Mouse (Mus musculus): ENCODE measurements around the gene Tprn. TPM values are rescaled to one million over a fixed set of nuclear protein-coding genes. Genes with fewer than 3 reads are reported as not detected.

Gene Tprn
- polyA plus RNA-seq, 1 experiment, result 9.5 TPM

GRCm38 (mm10) chr2:25273010-25273409 lies 10.6 kb downstream of the Tprn start:
- H3K27ac ChIP-seq (ENCODE audit: insufficient read depth, low read length), result no peak overlapping the region
- H3K4me1 ChIP-seq (ENCODE audit: control insufficient read depth, insufficient read depth, low read length), result 0 out of 2 replicates have a peak, but pooled peaks cover 8% of the 10 kb centered on the region
- peak overlapping the region; percentile 70 for H3K4me3 ChIP-seq (ENCODE audit: insufficient read depth, low read length)
- TF ChIP-seq CTCF (IDR thresholded peaks at IDR 0.05; ENCODE audit: borderline replicate concordance, insufficient read depth, low read length), result no peak

GRCm38 (mm10) chr2:25278928-25279882 lies 16.8 kb downstream of the Tprn start:
- TF ChIP-seq POLR2A (IDR thresholded peaks at IDR 0.05; ENCODE audit: low read depth, low read length) (no peak), CTCF (IDR thresholded peaks at IDR 0.05; ENCODE audit: borderline replicate concordance, insufficient read depth, low read length) (peak; percentile 48; the same call in 1 of the 2 replicates)
- no peak overlapping the region for H3K4me3 ChIP-seq (ENCODE audit: insufficient read depth, low read length)
- no peak overlapping the region for H3K27ac ChIP-seq (ENCODE audit: insufficient read depth, low read length)
- 0 out of 2 replicates have a peak, but pooled peaks cover 2% of the 10 kb centered on the region for H3K4me1 ChIP-seq (ENCODE audit: control insufficient read depth, insufficient read depth, low read length)

GRCm38 (mm10) chr2:25285551-25285950 lies 23.1 kb downstream of the Tprn start:
- TF ChIP-seq POLR2A (IDR thresholded peaks at IDR 0.05; ENCODE audit: low read depth, low read length), result no peak
- no peak for TF ChIP-seq CTCF (IDR thresholded peaks at IDR 0.05; ENCODE audit: borderline replicate concordance, insufficient read depth, low read length)
- Histone ChIP-seq H3K4me3 (ENCODE audit: insufficient read depth, low read length) (no peak overlapping the region), H3K27ac (ENCODE audit: insufficient read depth, low read length) (no peak overlapping the region), H3K4me1 (ENCODE audit: control insufficient read depth, insufficient read depth, low read length) (no peaks in the 10 kb centered on the region)

GRCm38 (mm10) chr2:25286314-25286713 lies 23.9 kb downstream of the Tprn start:
- H3K27ac ChIP-seq (ENCODE audit: insufficient read depth, low read length), result no peak overlapping the region
- no peak overlapping the region for H3K4me3 ChIP-seq (ENCODE audit: insufficient read depth, low read length)
- TF ChIP-seq CTCF (IDR thresholded peaks at IDR 0.05; ENCODE audit: borderline replicate concordance, insufficient read depth, low read length), result no peak
- no peak for TF ChIP-seq POLR2A (IDR thresholded peaks at IDR 0.05; ENCODE audit: low read depth, low read length)
- no peaks in the 10 kb centered on the region for H3K4me1 ChIP-seq (ENCODE audit: control insufficient read depth, insufficient read depth, low read length)

- no peak overlapping the region for H3K4me3 ChIP-seq (ENCODE audit: insufficient read depth, low read length)
- no peaks in the 10 kb centered on the region for H3K4me1 ChIP-seq (ENCODE audit: control insufficient read depth, insufficient read depth, low read length)
- H3K27ac ChIP-seq (ENCODE audit: insufficient read depth, low read length), result no peak overlapping the region
- TF ChIP-seq POLR2A (IDR thresholded peaks at IDR 0.05; ENCODE audit: low read depth, low read length), result no peak
- TF ChIP-seq CTCF (IDR thresholded peaks at IDR 0.05; ENCODE audit: borderline replicate concordance, insufficient read depth, low read length), result no peak
Measured at GRCm38 (mm10) chr2:25286837-25287636, 24.6 kb downstream of the Tprn start.

- H3K4me3 ChIP-seq (ENCODE audit: insufficient read depth, low read length), result no peak within 1 kb of the TSS
- TF ChIP-seq POLR2A (IDR thresholded peaks at IDR 0.05; ENCODE audit: low read depth, low read length) (no peak), CTCF (IDR thresholded peaks at IDR 0.05; ENCODE audit: borderline replicate concordance, insufficient read depth, low read length) (no peak)
- H3K4me1 ChIP-seq (ENCODE audit: control insufficient read depth, insufficient read depth, low read length), result no peaks in the 10 kb centered on the region
- H3K27ac ChIP-seq (ENCODE audit: insufficient read depth, low read length), result no peak within 1 kb of the TSS
Measured at GRCm38 (mm10) chr2:25287927-25288649, 25.7 kb downstream of the Tprn start, which contains the start of gene Tmem210. TSS of gene Tmem210 (plus strand) at chr2:25288145.

- H3K4me1 ChIP-seq (ENCODE audit: control insufficient read depth, insufficient read depth, low read length), result no peaks in the 10 kb centered on the region
- H3K27ac ChIP-seq (ENCODE audit: insufficient read depth, low read length), result no peak overlapping the region
- no peak for TF ChIP-seq POLR2A (IDR thresholded peaks at IDR 0.05; ENCODE audit: low read depth, low read length)
- TF ChIP-seq CTCF (IDR thresholded peaks at IDR 0.05; ENCODE audit: borderline replicate concordance, insufficient read depth, low read length), result no peak
- no peak overlapping the region for H3K4me3 ChIP-seq (ENCODE audit: insufficient read depth, low read length)
Measured at GRCm38 (mm10) chr2:25288734-25289345, 26.4 kb downstream of the Tprn start.

- Histone ChIP-seq H3K4me1 (ENCODE audit: control insufficient read depth, insufficient read depth, low read length) (no peaks in the 10 kb centered on the region), H3K4me3 (ENCODE audit: insufficient read depth, low read length) (no peak within 1 kb of the TSS), H3K27ac (ENCODE audit: insufficient read depth, low read length) (no peak within 1 kb of the TSS)
- TF ChIP-seq CTCF (IDR thresholded peaks at IDR 0.05; ENCODE audit: borderline replicate concordance, insufficient read depth, low read length), result no peak
- TF ChIP-seq POLR2A (IDR thresholded peaks at IDR 0.05; ENCODE audit: low read depth, low read length), result no peak
Measured at GRCm38 (mm10) chr2:25289651-25290050, 27.2 kb downstream of the Tprn start, which contains the start of gene Lrrc26. TSS of gene Lrrc26 (plus strand) at chr2:25289915.
